Mouse (Mus musculus) forebrain, embryonic 16.5 days (tissue): Measurements from ENCODE around the gene Terf2. TPM values are rescaled to one million over a fixed set of nuclear protein-coding genes. Genes with fewer than 3 reads are reported as not detected.
A peak's percentile ranks its signal among the peaks of the same experiment; 100 is the strongest.

Experiments used
- ATAC-seq: fragments of 200-750 bp; cut with Nextera tagmentation; 2 replicates; pipeline ENCODE4 v1.8.0; 2017; ENCODE audit warnings: mild to moderate bottlenecking, moderate library complexity
- H3K27ac ChIP-seq: fragments of 300-500 bp; sonication (generic); 2 replicates; pipeline ENCODE4 v1.5.1; 2014; ENCODE audit warnings: low read length, control low read depth
- H3K27me3 ChIP-seq: fragments of 300-500 bp; sonication (generic); replicated peaks from 2 replicates; pipeline ENCODE4 v1.6.1; 2014; ENCODE audit warnings: low read length; ENCODE audit not compliant: control insufficient read depth, insufficient read depth
- H3K36me3 ChIP-seq: fragments of 300-500 bp; sonication (generic); 2 replicates; pipeline ENCODE4 v1.6.1; 2014; ENCODE audit not compliant: control insufficient read depth, insufficient read depth
- H3K4me1 ChIP-seq: fragments of 300-500 bp; sonication (generic); replicated peaks from 2 replicates; pipeline ENCODE4 v1.6.1; 2014; ENCODE audit warnings: low read length; ENCODE audit not compliant: control insufficient read depth, insufficient read depth
- H3K4me2 ChIP-seq: fragments of 300-500 bp; sonication (generic); 2 replicates; pipeline ENCODE4 v1.6.1; 2014; ENCODE audit warnings: mild to moderate bottlenecking, low read length, control low read depth
- H3K4me3 ChIP-seq: fragments of 300-500 bp; sonication (generic); replicated peaks from 2 replicates; pipeline ENCODE4 v1.5.1; 2014; ENCODE audit warnings: mild to moderate bottlenecking, low read length, control low read depth
- H3K9ac ChIP-seq: fragments of 300-500 bp; sonication (generic); replicated peaks from 2 replicates; pipeline ENCODE4 v1.6.1; 2014; ENCODE audit warnings: low read depth, low read length, control low read depth
- H3K9me3 ChIP-seq: fragments of 300-500 bp; sonication (generic); 2 replicates; pipeline ENCODE4 v1.6.1; 2016; ENCODE audit warnings: low read length; ENCODE audit not compliant: control insufficient read depth
- WGBS: fragments of 180-500 bp; shearing (Covaris S2); extraction: QIAGEN DNeasy Blood & Tissue Kit; methylation state at CpG from one replicate; pipeline ENCODE4 v1.1.7; 2014; 5-methylcytosine and 5-hydroxymethylcytosine counted together
- polyA plus RNA-seq: library from polyadenylated mRNA; unstranded; fragments of >200 nt; fragmentation: Nextera tagmentation; extraction: Ambion mirVana; gene quantifications from 2 replicates; pipeline ENCODE4 v1.2.1, GENCODE M21; 2015

The Terf2 gene
- polyA plus RNA-seq, 1 experiment from 2014 or later = 21.9 TPM

- Histone ChIP-seq H3K4me3 (no peak overlapping the region), H3K27ac (no peak overlapping the region), H3K27me3 (no peaks in the 10 kb centered on the region), H3K4me1 (peaks cover 8% of the 10 kb centered on the region), H3K9ac (no peak overlapping the region), H3K36me3 (no peaks in the 10 kb centered on the region), H3K9me3 (no peaks in the 10 kb centered on the region), H3K4me2 (no peak overlapping the region)
- ATAC-seq = no peak
- WGBS = 60% methylated on average over 7 of the region's 7 CpGs
Measured at GRCm38 (mm10) chr8:107118803-107119233, 22.5 kb upstream of the Terf2 start.

- H3K4me3 ChIP-seq = no peak overlapping the region
- no peak for ATAC-seq
- 42% methylated on average over 2 of the region's 2 CpGs for WGBS
- no peaks in the 10 kb centered on the region for H3K27me3 ChIP-seq
- no peak overlapping the region for H3K4me2 ChIP-seq
- no peak overlapping the region for H3K9ac ChIP-seq
- H3K9me3 ChIP-seq = no peaks in the 10 kb centered on the region
- H3K27ac ChIP-seq = no peak overlapping the region
- H3K4me1 ChIP-seq = no peaks in the 10 kb centered on the region; the same call in 1 of the 2 replicates
- H3K36me3 ChIP-seq = no peaks in the 10 kb centered on the region
Measured at GRCm38 (mm10) chr8:107117019-107117418, 20.7 kb upstream of the Terf2 start.

GRCm38 (mm10) chr8:107116023-107116422, 19.7 kb upstream of the Terf2 start:
- peak; percentile 65; the same call in 1 of the 2 replicates for ATAC-seq
- Histone ChIP-seq H3K4me2 (no peak overlapping the region), H3K9me3 (no peaks in the 10 kb centered on the region), H3K36me3 (no peaks in the 10 kb centered on the region), H3K27ac (no peak overlapping the region), H3K4me3 (no peak overlapping the region), H3K27me3 (no peaks in the 10 kb centered on the region), H3K9ac (no peak overlapping the region), H3K4me1 (peaks cover under 1% of the 10 kb centered on the region; the same call in 1 of the 2 replicates)
- WGBS = 11% methylated on average over 11 of the region's 11 CpGs

GRCm38 (mm10) chr8:107115008-107115320, 18.6 kb upstream of the Terf2 start:
- Histone ChIP-seq H3K9ac (no peak overlapping the region), H3K9me3 (no peaks in the 10 kb centered on the region), H3K27me3 (no peaks in the 10 kb centered on the region), H3K36me3 (no peaks in the 10 kb centered on the region), H3K4me3 (no peak overlapping the region), H3K27ac (no peak overlapping the region), H3K4me2 (no peak overlapping the region), H3K4me1 (peaks cover 6% of the 10 kb centered on the region; the same call in 1 of the 2 replicates)
- no peak for ATAC-seq
- 83% methylated on average over 10 of the region's 10 CpGs for WGBS

GRCm38 (mm10) chr8:107114150-107115007, 18.0 kb upstream of the Terf2 start:
- Histone ChIP-seq H3K9me3 (no peaks in the 10 kb centered on the region), H3K4me1 (peaks cover 6% of the 10 kb centered on the region; the same call in 1 of the 2 replicates), H3K4me2 (no peak overlapping the region), H3K27ac (no peak overlapping the region), H3K9ac (no peak overlapping the region), H3K4me3 (no peak overlapping the region), H3K27me3 (no peaks in the 10 kb centered on the region), H3K36me3 (no peaks in the 10 kb centered on the region)
- WGBS = 68% methylated on average over 19 of the region's 19 CpGs
- ATAC-seq = no peak

- 62% methylated on average over 4 of the region's 4 CpGs for WGBS
- Histone ChIP-seq H3K36me3 (no peaks in the 10 kb centered on the region), H3K9me3 (no peaks in the 10 kb centered on the region), H3K27ac (no peak overlapping the region), H3K27me3 (no peaks in the 10 kb centered on the region), H3K4me1 (peaks cover 6% of the 10 kb centered on the region; the same call in 1 of the 2 replicates), H3K9ac (no peak overlapping the region), H3K4me2 (no peak overlapping the region), H3K4me3 (no peak overlapping the region)
- no peak for ATAC-seq
Measured at GRCm38 (mm10) chr8:107113209-107113608, 16.9 kb upstream of the Terf2 start.

- no peak for ATAC-seq
- no peak overlapping the region for H3K4me3 ChIP-seq
- H3K4me2 ChIP-seq = no peak overlapping the region
- WGBS = 91% methylated on average over 10 of the region's 11 CpGs
- no peak overlapping the region for H3K9ac ChIP-seq
- H3K9me3 ChIP-seq = no peaks in the 10 kb centered on the region
- H3K36me3 ChIP-seq = no peaks in the 10 kb centered on the region
- H3K27ac ChIP-seq = peak overlapping the region; percentile 41; the same call in 1 of the 2 replicates
- H3K27me3 ChIP-seq = no peaks in the 10 kb centered on the region
- peaks cover 6% of the 10 kb centered on the region; the same call in 1 of the 2 replicates for H3K4me1 ChIP-seq
Measured at GRCm38 (mm10) chr8:107111340-107112105, 15.2 kb upstream of the Terf2 start.

GRCm38 (mm10) chr8:107110629-107111330, 14.4 kb upstream of the Terf2 start:
- ATAC-seq = peak; percentile 77; the same call in 1 of the 2 replicates
- WGBS = 40% methylated on average over 9 of the region's 9 CpGs

More at GRCm38 (mm10) chr8:107110629-107111330, 14.4 kb upstream of the Terf2 start:
- H3K4me3 ChIP-seq = no peak overlapping the region
- H3K27ac ChIP-seq = peak overlapping the region; percentile 41
- H3K27me3 ChIP-seq = no peaks in the 10 kb centered on the region
- H3K36me3 ChIP-seq = no peaks in the 10 kb centered on the region
- H3K4me1 ChIP-seq = peaks cover 6% of the 10 kb centered on the region; the same call in 1 of the 2 replicates
- H3K9me3 ChIP-seq = no peaks in the 10 kb centered on the region
- no peak overlapping the region for H3K9ac ChIP-seq
- H3K4me2 ChIP-seq = no peak overlapping the region
